In genomic region chr8:70015017-70015416, GRCm38 (mm10) we compare ENCODE assay signal across 27 mouse cellular contexts. TPM values are rescaled to one million over a fixed set of nuclear protein-coding genes. Genes with fewer than 3 reads are reported as not detected.
DNase-seq lines count a peak whose midpoint lies in the region; ATAC-seq lines count a peak whose summit lies in the region.
"Had no signal": no experiment of that assay in that cellular context is flagged by ENCODE, and none has a peak within 500 bp of the region (broad histone marks: within the 10 kb centered on the region; RNA-seq: fewer than 3 reads in every experiment).

No protein-coding gene starts in this region.

- no peak overlapping the region for H3K27ac ChIP-seq in embryonic facial prominence, embryonic 14.5 days (replicated peaks; ENCODE audit: low read depth, low read length)
- H3K27ac ChIP-seq in embryonic facial prominence, embryonic 10.5 days (replicated peaks) = no peak overlapping the region
- H3K27ac ChIP-seq in hindbrain, embryonic 12.5 days = no peak overlapping the region
- no peak overlapping the region for H3K27ac ChIP-seq in hindbrain, embryonic 10.5 days
- no peak overlapping the region for H3K27ac ChIP-seq in lung, embryonic 15.5 days
- H3K27ac ChIP-seq in intestine, embryonic 16.5 days (ENCODE audit: low read length) = no peak overlapping the region
- H3K27ac ChIP-seq: embryonic facial prominence, embryonic 15.5 days; forebrain, embryonic 12.5 days; gastrocnemius, adult 2 months; hindbrain, embryonic 13.5 days; midbrain, embryonic 12.5 days; stomach, embryonic 15.5 days had no signal

- H3K27me3 ChIP-seq in embryonic facial prominence, embryonic 14.5 days (replicated peaks; ENCODE audit: control insufficient read depth, insufficient read depth, low read length) = no peaks in the 10 kb centered on the region
- no peaks in the 10 kb centered on the region for H3K27me3 ChIP-seq in embryonic facial prominence, embryonic 10.5 days (replicated peaks; ENCODE audit: low read depth, poor library complexity, severe bottlenecking)
- H3K27me3 ChIP-seq in hindbrain, embryonic 12.5 days = no peaks in the 10 kb centered on the region
- H3K27me3 ChIP-seq in hindbrain, embryonic 10.5 days (ENCODE audit: insufficient read depth, poor library complexity, severe bottlenecking) = no peaks in the 10 kb centered on the region
- H3K27me3 ChIP-seq in lung, embryonic 15.5 days = no peaks in the 10 kb centered on the region
- no peaks in the 10 kb centered on the region for H3K27me3 ChIP-seq in intestine, embryonic 16.5 days (replicated peaks; ENCODE audit: control insufficient read depth, insufficient read depth, low read length)
- H3K27me3 ChIP-seq: CH12.LX; embryonic facial prominence, embryonic 15.5 days; forebrain, embryonic 12.5 days; hindbrain, embryonic 13.5 days; midbrain, embryonic 12.5 days; Patski; stomach, embryonic 15.5 days had no signal

- H3K9ac ChIP-seq in embryonic facial prominence, embryonic 14.5 days (ENCODE audit: low read depth, low read length) = no peak overlapping the region
- H3K9ac ChIP-seq in hindbrain, embryonic 12.5 days = no peak overlapping the region
- no peak overlapping the region for H3K9ac ChIP-seq in lung, embryonic 15.5 days
- H3K9ac ChIP-seq in intestine, embryonic 16.5 days (ENCODE audit: low read depth, low read length) = no peak overlapping the region
- H3K9ac ChIP-seq: embryonic facial prominence, embryonic 15.5 days; forebrain, embryonic 12.5 days; hindbrain, embryonic 13.5 days; midbrain, embryonic 12.5 days; stomach, embryonic 15.5 days had no signal

- no peak overlapping the region for H3K4me3 ChIP-seq in embryonic facial prominence, embryonic 14.5 days (ENCODE audit: low read depth, low read length)
- no peak overlapping the region for H3K4me3 ChIP-seq in embryonic facial prominence, embryonic 10.5 days
- no peak overlapping the region for H3K4me3 ChIP-seq in hindbrain, embryonic 12.5 days
- no peak overlapping the region for H3K4me3 ChIP-seq in hindbrain, embryonic 10.5 days
- H3K4me3 ChIP-seq in lung, embryonic 15.5 days = no peak overlapping the region
- no peak overlapping the region for H3K4me3 ChIP-seq in intestine, embryonic 16.5 days (ENCODE audit: low read length)
- H3K4me3 ChIP-seq: embryonic facial prominence, embryonic 15.5 days; forebrain, embryonic 12.5 days; gastrocnemius, adult 2 months; hindbrain, embryonic 13.5 days; midbrain, embryonic 12.5 days; stomach, embryonic 15.5 days had no signal

- no peak overlapping the region for H3K4me2 ChIP-seq in embryonic facial prominence, embryonic 14.5 days (ENCODE audit: low read depth, low read length)
- H3K4me2 ChIP-seq in hindbrain, embryonic 12.5 days (replicated peaks) = no peak overlapping the region
- H3K4me2 ChIP-seq in lung, embryonic 15.5 days = no peak overlapping the region
- H3K4me2 ChIP-seq in intestine, embryonic 16.5 days (ENCODE audit: low read depth, low read length) = no peak overlapping the region
- H3K4me2 ChIP-seq: embryonic facial prominence, embryonic 15.5 days; forebrain, embryonic 12.5 days; hindbrain, embryonic 13.5 days; midbrain, embryonic 12.5 days; stomach, embryonic 15.5 days had no signal

- no peaks in the 10 kb centered on the region for H3K9me3 ChIP-seq in embryonic facial prominence, embryonic 14.5 days (ENCODE audit: control insufficient read depth, low read length)
- H3K9me3 ChIP-seq in embryonic facial prominence, embryonic 10.5 days = no peaks in the 10 kb centered on the region
- no peaks in the 10 kb centered on the region for H3K9me3 ChIP-seq in hindbrain, embryonic 12.5 days (replicated peaks)
- H3K9me3 ChIP-seq in hindbrain, embryonic 10.5 days = no peaks in the 10 kb centered on the region
- no peaks in the 10 kb centered on the region for H3K9me3 ChIP-seq in lung, embryonic 15.5 days
- no peaks in the 10 kb centered on the region for H3K9me3 ChIP-seq in intestine, embryonic 16.5 days (ENCODE audit: control insufficient read depth, low read length)
- H3K9me3 ChIP-seq: embryonic facial prominence, embryonic 15.5 days; forebrain, embryonic 12.5 days; hindbrain, embryonic 13.5 days; midbrain, embryonic 12.5 days; stomach, embryonic 15.5 days had no signal

- DNase-seq in embryonic facial prominence, embryonic 14.5 days (ENCODE audit: low spot score) = no peak
- DNase-seq in embryonic facial prominence, embryonic 10.5 days (ENCODE audit: low spot score) = no peak
- DNase-seq in hindbrain, embryonic 10.5 days (ENCODE audit: low spot score) = no peak
- DNase-seq in lung, adult 18-20 months = no peak
- DNase-seq in Muller cell, postnatal 12 days (ENCODE audit: inconsistent ontology term) = no peak
- DNase-seq: adrenal gland, postnatal 14 days; cerebellum, adult 11-12 months; cerebellum, adult 9-11 months; gastrocnemius, adult 2 months; gastrocnemius, postnatal 36 days; heart, postnatal 14 days; kidney, adult 8-10 months; kidney, postnatal 14 days; liver; right cerebral cortex, postnatal 25 days; thymus, postnatal 25 days had no signal

- no peaks in the 10 kb centered on the region for H3K4me1 ChIP-seq in embryonic facial prominence, embryonic 14.5 days (ENCODE audit: control insufficient read depth, insufficient read depth, low read length)
- no peaks in the 10 kb centered on the region for H3K4me1 ChIP-seq in embryonic facial prominence, embryonic 10.5 days
- no peaks in the 10 kb centered on the region for H3K4me1 ChIP-seq in hindbrain, embryonic 12.5 days
- H3K4me1 ChIP-seq in hindbrain, embryonic 10.5 days (replicated peaks) = no peaks in the 10 kb centered on the region
- H3K4me1 ChIP-seq in lung, embryonic 15.5 days = no peaks in the 10 kb centered on the region
- no peaks in the 10 kb centered on the region for H3K4me1 ChIP-seq in intestine, embryonic 16.5 days (ENCODE audit: control insufficient read depth, insufficient read depth, low read length)
- H3K4me1 ChIP-seq: embryonic facial prominence, embryonic 15.5 days; forebrain, embryonic 12.5 days; hindbrain, embryonic 13.5 days; midbrain, embryonic 12.5 days; stomach, embryonic 15.5 days had no signal

- ATAC-seq in embryonic facial prominence, embryonic 14.5 days (ENCODE audit: low read depth) = peak; percentile 19; the same call in 1 of the 2 replicates
- 0 out of 2 replicates have a peak, but pooled peaks have one; percentile 9 for ATAC-seq in hindbrain, embryonic 12.5 days (ENCODE audit: low FRiP score)
- peak; percentile 8; the same call in 1 of the 2 replicates for ATAC-seq in lung, embryonic 15.5 days (ENCODE audit: borderline replicate concordance, extremely low read depth, low FRiP score, low TSS enrichment)
- ATAC-seq in intestine, embryonic 16.5 days = peak; percentile 45; the same call in 1 of the 2 replicates
- ATAC-seq: inflammation-experienced regulatory T-cells, adult 6 months; Patski had no signal

- 67% methylated on average over 1 of the region's 1 CpGs for WGBS in embryonic facial prominence, embryonic 14.5 days
- WGBS in embryonic facial prominence, embryonic 10.5 days = 72% methylated on average over 1 of the region's 1 CpGs
- 76% methylated on average over 1 of the region's 1 CpGs for WGBS in hindbrain, embryonic 12.5 days
- 83% methylated on average over 1 of the region's 1 CpGs for WGBS in hindbrain, embryonic 10.5 days
- 63% methylated on average over 1 of the region's 1 CpGs for WGBS in lung, embryonic 15.5 days
- 74% methylated on average over 1 of the region's 1 CpGs for WGBS in intestine, embryonic 16.5 days

- H3K36me3 ChIP-seq in embryonic facial prominence, embryonic 14.5 days (ENCODE audit: control insufficient read depth, insufficient read depth, low read length) = peaks cover 42% of the 10 kb centered on the region
- peaks cover 41% of the 10 kb centered on the region for H3K36me3 ChIP-seq in embryonic facial prominence, embryonic 10.5 days (replicated peaks)
- peaks cover 42% of the 10 kb centered on the region for H3K36me3 ChIP-seq in hindbrain, embryonic 12.5 days
- peaks cover 41% of the 10 kb centered on the region for H3K36me3 ChIP-seq in hindbrain, embryonic 10.5 days
- peaks cover 35% of the 10 kb centered on the region for H3K36me3 ChIP-seq in lung, embryonic 15.5 days
- peaks cover 17% of the 10 kb centered on the region for H3K36me3 ChIP-seq in intestine, embryonic 16.5 days (ENCODE audit: control insufficient read depth, insufficient read depth, low read length)

RNA-seq across cellular contexts. Expression of gene Gatad2a, which starts 18.8 kb away (rescaled TPM):
- polyA plus RNA-seq in embryonic facial prominence, embryonic 14.5 days (2014; fragmentation: Nextera tagmentation; extraction: Ambion mirVana) = 49.4 and 50.4 TPM in 2 replicates
- polyA plus RNA-seq in embryonic facial prominence, embryonic 10.5 days (2016; fragmentation: Nextera tagmentation; extraction: Ambion mirVana) = 57.3 and 59.9 TPM in 2 replicates
- 53.1 and 54.8 TPM in 2 replicates for polyA plus RNA-seq in hindbrain, embryonic 12.5 days (2016; fragmentation: Nextera tagmentation; extraction: Ambion mirVana)
- polyA plus RNA-seq in hindbrain, embryonic 10.5 days (2016; fragmentation: Nextera tagmentation; extraction: Ambion mirVana) = 46.9 and 50.3 TPM in 2 replicates
- polyA plus RNA-seq in lung, embryonic 15.5 days (2015; fragmentation: Nextera tagmentation; extraction: Ambion mirVana) = 60.3 and 64.3 TPM in 2 replicates
- 36.0 and 38.9 TPM in 2 replicates for polyA plus RNA-seq in intestine, embryonic 16.5 days (2015; fragmentation: Nextera tagmentation; extraction: Ambion mirVana)

RNA-seq across cellular contexts. Expression of gene Mau2, which starts 27.5 kb away (rescaled TPM):
- polyA plus RNA-seq in embryonic facial prominence, embryonic 14.5 days (2014; fragmentation: Nextera tagmentation; extraction: Ambion mirVana) = 45.8 and 49.1 TPM in 2 replicates
- polyA plus RNA-seq in embryonic facial prominence, embryonic 10.5 days (2016; fragmentation: Nextera tagmentation; extraction: Ambion mirVana) = 63.9 and 67.3 TPM in 2 replicates
- 73.5 and 76.0 TPM in 2 replicates for polyA plus RNA-seq in hindbrain, embryonic 12.5 days (2016; fragmentation: Nextera tagmentation; extraction: Ambion mirVana)
- 62.6 and 66.8 TPM in 2 replicates for polyA plus RNA-seq in hindbrain, embryonic 10.5 days (2016; fragmentation: Nextera tagmentation; extraction: Ambion mirVana)
- 46.4 and 50.5 TPM in 2 replicates for polyA plus RNA-seq in lung, embryonic 15.5 days (2015; fragmentation: Nextera tagmentation; extraction: Ambion mirVana)
- 44.4 and 45.5 TPM in 2 replicates for polyA plus RNA-seq in intestine, embryonic 16.5 days (2015; fragmentation: Nextera tagmentation; extraction: Ambion mirVana)

RNA-seq across cellular contexts. Expression of gene Sugp1, which starts 27.6 kb away (rescaled TPM):
- polyA plus RNA-seq in embryonic facial prominence, embryonic 14.5 days (2014; fragmentation: Nextera tagmentation; extraction: Ambion mirVana) = 25.1 and 33.5 TPM in 2 replicates
- 53.5 and 56.5 TPM in 2 replicates for polyA plus RNA-seq in embryonic facial prominence, embryonic 10.5 days (2016; fragmentation: Nextera tagmentation; extraction: Ambion mirVana)
- 53.7 and 56.0 TPM in 2 replicates for polyA plus RNA-seq in hindbrain, embryonic 12.5 days (2016; fragmentation: Nextera tagmentation; extraction: Ambion mirVana)
- polyA plus RNA-seq in hindbrain, embryonic 10.5 days (2016; fragmentation: Nextera tagmentation; extraction: Ambion mirVana) = 51.3 and 54.2 TPM in 2 replicates
- 41.5 and 44.8 TPM in 2 replicates for polyA plus RNA-seq in lung, embryonic 15.5 days (2015; fragmentation: Nextera tagmentation; extraction: Ambion mirVana)
- polyA plus RNA-seq in intestine, embryonic 16.5 days (2015; fragmentation: Nextera tagmentation; extraction: Ambion mirVana) = 33.0 and 37.0 TPM in 2 replicates

RNA-seq across cellular contexts. Expression of gene Tm6sf2, which starts 57.7 kb away (rescaled TPM):
- 0.47 and 1.1 TPM in 2 replicates for polyA plus RNA-seq in embryonic facial prominence, embryonic 14.5 days (2014; fragmentation: Nextera tagmentation; extraction: Ambion mirVana)
- 0.47 and 0.80 TPM in 2 replicates for polyA plus RNA-seq in embryonic facial prominence, embryonic 10.5 days (2016; fragmentation: Nextera tagmentation; extraction: Ambion mirVana)
- 1.0 and 2.2 TPM in 2 replicates for polyA plus RNA-seq in hindbrain, embryonic 12.5 days (2016; fragmentation: Nextera tagmentation; extraction: Ambion mirVana)
- 0.56 and 0.88 TPM in 2 replicates for polyA plus RNA-seq in hindbrain, embryonic 10.5 days (2016; fragmentation: Nextera tagmentation; extraction: Ambion mirVana)
- 0.54 TPM in 2 replicates for polyA plus RNA-seq in lung, embryonic 15.5 days (2015; fragmentation: Nextera tagmentation; extraction: Ambion mirVana)
- polyA plus RNA-seq in intestine, embryonic 16.5 days (2015; fragmentation: Nextera tagmentation; extraction: Ambion mirVana) = 106 and 152 TPM in 2 replicates
